Mouse (Mus musculus) limb, embryonic 12.5 days (tissue): ENCODE results near the gene Map3k11. TPM values are rescaled to one million over a fixed set of nuclear protein-coding genes. Genes with fewer than 3 reads are reported as not detected.
A peak's percentile ranks its signal among the peaks of the same experiment; 100 is the strongest.

ENCODE experiments used
- ATAC-seq: fragments of 200-750 bp; cut with Nextera tagmentation; 2 replicates; pipeline ENCODE4 v1.8.0; 2017; ENCODE audit warnings: low read depth, moderate TSS enrichment; ENCODE audit not compliant: insufficient number of reproducible peaks, insufficient read depth, low FRiP score, low TSS enrichment
- H3K27ac ChIP-seq: fragments of 300-500 bp; sonication (generic); 2 replicates; pipeline ENCODE4 v1.5.1; 2016; ENCODE audit warnings: mild to moderate bottlenecking, moderate library complexity
- H3K27me3 ChIP-seq: fragments of 300-500 bp; sonication (generic); 2 replicates; pipeline ENCODE4 v1.6.1; 2016; ENCODE audit warnings: mild to moderate bottlenecking, moderate library complexity
- H3K36me3 ChIP-seq: fragments of 300-500 bp; sonication (generic); 2 replicates; pipeline ENCODE4 v1.6.1; 2016; ENCODE audit warnings: mild to moderate bottlenecking, moderate library complexity
- H3K4me1 ChIP-seq: fragments of 300-500 bp; sonication (generic); replicated peaks from 2 replicates; pipeline ENCODE4 v1.6.1; 2016
- H3K4me2 ChIP-seq: fragments of 300-500 bp; sonication (generic); 2 replicates; pipeline ENCODE4 v1.6.1; 2016; ENCODE audit warnings: mild to moderate bottlenecking, moderate library complexity
- H3K4me3 ChIP-seq: fragments of 300-500 bp; sonication (generic); replicated peaks from 2 replicates; pipeline ENCODE4 v1.5.1; 2016; ENCODE audit warnings: mild to moderate bottlenecking
- H3K9ac ChIP-seq: fragments of 300-500 bp; sonication (generic); replicated peaks from 2 replicates; pipeline ENCODE4 v1.6.1; 2016; ENCODE audit warnings: mild to moderate bottlenecking, moderate library complexity
- H3K9me3 ChIP-seq: fragments of 300-500 bp; sonication (generic); 2 replicates; pipeline ENCODE4 v1.6.1; 2016; ENCODE audit warnings: mild to moderate bottlenecking, moderate library complexity
- WGBS: fragments of 180-500 bp; shearing (Covaris S2); methylation state at CpG from one replicate; pipeline ENCODE4 v1.1.7; 2016; 5-methylcytosine and 5-hydroxymethylcytosine counted together
- polyA plus RNA-seq: library from polyadenylated mRNA; unstranded; fragments of >200 nt; fragmentation: Nextera tagmentation; extraction: Ambion mirVana; gene quantifications from 2 replicates; pipeline ENCODE4 v1.2.1, GENCODE M21; 2016

Gene Map3k11
- polyA plus RNA-seq, 1 experiment from 2014 or later = 19.6 TPM

DNA sequence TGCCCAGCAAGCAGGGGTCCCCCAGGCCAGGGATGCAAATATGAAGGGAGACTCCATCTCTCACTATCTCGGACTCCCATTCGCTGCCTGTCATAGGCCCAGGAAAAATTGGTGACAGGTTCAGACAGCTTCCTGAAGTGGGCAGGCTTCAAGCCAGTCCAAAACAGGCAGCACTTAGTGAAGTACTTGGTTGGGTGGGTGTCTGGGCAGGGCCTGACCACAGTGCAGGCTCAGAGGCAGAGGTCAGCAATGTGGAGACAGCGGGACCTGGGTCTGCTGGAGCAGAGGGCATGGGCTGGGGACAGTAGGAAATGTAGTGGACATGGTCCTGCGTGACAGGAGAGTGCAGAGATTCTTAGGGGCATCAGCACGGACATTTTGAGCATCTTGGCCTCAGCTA is 3.1 kb downstream of the Map3k11 start:
- no peak for ATAC-seq
- H3K4me2 ChIP-seq = peak overlapping the region; percentile 95
- H3K4me3 ChIP-seq = peak overlapping the region; percentile 93
- H3K9me3 ChIP-seq = no peaks in the 10 kb centered on the region
- peak overlapping the region; percentile 78 for H3K27ac ChIP-seq
- 93% methylated on average over 5 of the region's 5 CpGs for WGBS
- peaks cover 55% of the 10 kb centered on the region for H3K4me1 ChIP-seq
- 0 out of 2 replicates have a peak, but pooled peaks cover 3% of the 10 kb centered on the region for H3K27me3 ChIP-seq
- H3K36me3 ChIP-seq = peaks cover 66% of the 10 kb centered on the region
- H3K9ac ChIP-seq = peak overlapping the region; percentile 94

DNA sequence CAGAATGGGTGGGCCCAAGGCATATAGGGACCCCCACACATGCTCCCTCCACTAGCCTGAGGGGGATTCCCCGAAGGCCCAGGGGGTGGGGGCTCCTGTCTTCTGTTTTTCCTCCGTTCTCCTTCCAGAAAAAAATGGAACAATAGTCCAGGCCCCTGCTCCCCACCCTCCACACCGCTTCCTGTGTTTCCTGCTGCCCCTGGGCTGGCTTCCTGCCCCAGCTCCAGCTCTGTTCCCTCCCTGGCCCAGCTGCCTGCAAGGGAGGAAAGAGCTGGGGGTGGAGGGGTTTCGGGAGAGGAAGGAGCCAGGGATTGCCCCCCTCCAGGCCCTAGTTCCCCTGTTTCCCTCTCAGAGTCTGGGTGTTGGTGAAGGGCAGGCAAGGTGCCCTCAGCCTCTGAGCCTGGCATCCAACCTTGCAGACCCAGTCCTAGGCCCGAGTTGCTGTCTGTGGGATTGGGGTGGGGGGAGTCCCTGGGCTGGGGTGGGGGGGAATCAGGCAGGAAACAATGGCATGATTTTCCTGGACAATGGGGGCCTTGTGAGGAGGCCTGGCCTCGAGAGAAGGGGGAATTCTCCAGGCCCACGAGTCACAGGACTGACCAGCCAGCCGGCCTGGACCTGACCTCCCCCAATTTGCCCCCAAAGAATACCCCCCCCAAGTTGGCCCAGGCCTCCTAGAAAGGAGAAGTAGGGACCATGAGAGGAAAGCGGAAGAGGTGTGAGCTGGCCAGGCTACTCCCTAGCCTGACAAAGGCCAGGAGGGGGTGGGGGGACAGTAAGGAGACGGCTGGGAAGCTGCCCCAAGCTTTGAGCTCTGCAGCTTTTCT is 3.8 kb downstream of the Map3k11 start:
- Histone ChIP-seq H3K9ac (peak overlapping the region; percentile 94), H3K36me3 (peaks cover 69% of the 10 kb centered on the region), H3K4me1 (peaks cover 52% of the 10 kb centered on the region), H3K27ac (peak overlapping the region; percentile 78), H3K4me3 (peak overlapping the region; percentile 93), H3K9me3 (no peaks in the 10 kb centered on the region), H3K4me2 (peak overlapping the region; percentile 95), H3K27me3 (0 out of 2 replicates have a peak, but pooled peaks cover 3% of the 10 kb centered on the region)
- ATAC-seq = no peak
- 81% methylated on average over 10 of the region's 10 CpGs for WGBS

DNA sequence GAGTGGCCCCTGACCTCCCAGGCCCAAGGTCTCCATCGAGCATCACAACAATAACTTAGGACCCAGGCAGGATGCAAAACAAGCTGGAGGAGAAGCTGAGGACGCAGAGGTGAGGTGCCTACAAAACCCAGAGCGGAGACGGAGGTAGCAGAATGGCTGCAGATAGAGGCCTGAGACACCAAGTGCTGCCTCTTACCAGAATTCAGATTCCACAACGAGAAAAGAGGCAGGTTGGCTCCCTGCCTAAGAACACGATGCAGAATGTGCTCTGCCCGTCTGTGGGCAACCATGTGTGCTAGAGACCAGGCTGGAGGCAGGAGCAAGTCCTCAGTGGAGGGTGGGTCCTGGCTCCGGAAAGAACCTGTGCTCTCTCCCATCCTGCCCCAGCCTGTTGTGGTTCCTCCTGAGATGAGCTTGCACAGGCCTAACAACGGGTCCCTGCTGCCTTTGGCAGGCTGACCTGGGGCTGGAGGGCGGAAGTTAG is 4.4 kb downstream of the Map3k11 start:
- WGBS = 84% methylated on average over 10 of the region's 10 CpGs
- 0 out of 2 replicates have a peak, but pooled peaks cover 3% of the 10 kb centered on the region for H3K27me3 ChIP-seq
- H3K9ac ChIP-seq = peak overlapping the region; percentile 94; the same call in 1 of the 2 replicates
- peak overlapping the region; percentile 93 for H3K4me3 ChIP-seq
- H3K27ac ChIP-seq = peak overlapping the region; percentile 78
- peak overlapping the region; percentile 95 for H3K4me2 ChIP-seq
- H3K36me3 ChIP-seq = peaks cover 75% of the 10 kb centered on the region
- peaks cover 46% of the 10 kb centered on the region for H3K4me1 ChIP-seq
- ATAC-seq = no peak
- H3K9me3 ChIP-seq = no peaks in the 10 kb centered on the region

- H3K9me3 ChIP-seq = no peaks in the 10 kb centered on the region
- H3K4me3 ChIP-seq = 0 out of 2 replicates have a peak overlapping the region, but pooled peaks have one; percentile 93
- no peak overlapping the region for H3K4me2 ChIP-seq
- no peak overlapping the region for H3K27ac ChIP-seq
- ATAC-seq = no peak
- WGBS = 88% methylated on average over 6 of the region's 6 CpGs
- H3K27me3 ChIP-seq = 0 out of 2 replicates have a peak, but pooled peaks cover 3% of the 10 kb centered on the region
- H3K36me3 ChIP-seq = peaks cover 84% of the 10 kb centered on the region
- H3K9ac ChIP-seq = no peak overlapping the region; the same call in 1 of the 2 replicates
- H3K4me1 ChIP-seq = peaks cover 46% of the 10 kb centered on the region
Measured at GRCm38 (mm10) chr19:5693801-5694200, 5.3 kb downstream of the Map3k11 start.

DNA sequence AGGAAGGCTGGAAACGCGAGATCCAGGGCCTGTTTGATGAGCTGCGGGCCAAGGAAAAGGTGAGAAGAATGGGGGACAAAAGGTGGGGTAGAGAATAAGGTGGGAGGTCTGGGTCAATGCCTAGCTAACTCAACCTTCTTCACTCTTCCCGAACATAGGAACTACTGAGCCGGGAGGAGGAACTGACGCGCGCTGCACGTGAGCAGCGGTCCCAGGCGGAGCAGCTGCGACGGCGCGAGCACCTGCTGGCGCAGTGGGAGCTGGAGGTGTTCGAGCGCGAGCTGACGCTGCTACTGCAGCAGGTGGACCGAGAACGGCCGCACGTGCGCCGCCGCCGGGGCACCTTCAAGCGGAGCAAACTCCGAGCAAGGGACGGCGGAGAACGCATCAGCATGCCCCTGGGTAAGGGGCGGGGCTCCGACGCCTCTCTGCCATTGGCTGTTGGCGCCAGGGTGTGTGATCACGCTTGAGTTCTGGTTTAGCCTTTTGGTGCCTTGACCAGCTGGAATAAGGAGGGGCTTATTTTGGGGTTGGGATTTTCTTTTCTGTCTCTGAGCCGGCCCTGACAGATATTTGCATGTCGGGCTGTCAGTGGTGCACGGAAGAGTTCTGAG is 7.4 kb downstream of the Map3k11 start:
- Histone ChIP-seq H3K4me1 (peaks cover 35% of the 10 kb centered on the region), H3K36me3 (peaks cover 100% of the 10 kb centered on the region), H3K27ac (no peak overlapping the region), H3K4me3 (no peak overlapping the region), H3K4me2 (peak overlapping the region; percentile 48), H3K27me3 (0 out of 2 replicates have a peak, but pooled peaks cover 3% of the 10 kb centered on the region), H3K9me3 (no peaks in the 10 kb centered on the region), H3K9ac (no peak overlapping the region)
- WGBS = 13% methylated on average over 41 of the region's 41 CpGs
- ATAC-seq = 0 out of 2 replicates have a peak, but pooled peaks have one; percentile 21

- Histone ChIP-seq H3K36me3 (peaks cover 81% of the 10 kb centered on the region), H3K27ac (0 out of 2 replicates have a peak within 1 kb of the TSS, but pooled peaks have one; percentile 51), H3K9me3 (no peaks in the 10 kb centered on the region), H3K4me3 (no peak within 1 kb of the TSS), H3K27me3 (no peaks in the 10 kb centered on the region), H3K4me1 (peaks cover 5% of the 10 kb centered on the region), H3K9ac (no peak within 1 kb of the TSS), H3K4me2 (no peak within 1 kb of the TSS)
- ATAC-seq = no peak
- WGBS = 68% methylated on average over 17 of the region's 17 CpGs
Measured at GRCm38 (mm10) chr19:5704163-5704800, 15.7 kb downstream of the Map3k11 start, which contains the start of gene Kcnk7. TSS of gene Kcnk7 (plus strand) at chr19:5704367.

DNA sequence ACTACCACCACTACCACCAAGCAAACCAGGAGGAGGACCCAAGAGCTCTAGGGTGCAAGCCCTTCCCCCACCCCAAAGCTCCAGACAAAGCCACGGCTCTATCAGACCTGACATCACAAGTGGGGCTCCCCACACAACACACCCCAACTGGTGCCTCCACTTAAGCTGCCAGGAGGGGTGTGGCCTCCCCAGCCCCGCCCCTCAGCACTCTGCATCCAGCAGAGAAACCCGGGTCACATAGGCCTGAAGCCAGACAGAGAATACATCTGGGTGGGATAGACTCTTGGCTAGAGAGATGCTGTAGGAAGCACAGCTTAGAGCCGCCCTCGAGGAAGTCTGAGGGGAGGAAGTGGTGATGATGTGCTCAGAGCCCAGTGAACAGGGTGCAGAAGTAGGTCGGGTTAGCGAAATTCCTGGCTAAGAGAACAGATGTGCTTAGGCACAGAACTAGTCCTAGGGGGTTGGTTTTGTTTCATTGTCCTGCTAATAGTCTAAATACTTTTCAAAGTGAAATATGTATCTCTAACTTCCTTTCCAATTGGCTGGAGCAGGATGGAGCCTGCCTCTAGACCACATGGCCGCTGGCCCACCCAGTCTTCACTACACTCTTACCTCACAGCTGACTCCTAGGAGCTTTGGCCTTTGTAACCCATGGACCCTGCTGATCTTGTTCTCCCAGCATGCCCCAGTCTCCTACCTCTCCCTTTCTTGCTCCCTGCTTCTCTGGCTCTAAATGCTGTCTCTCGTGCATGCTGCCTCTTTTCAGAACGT is 16.4 kb downstream of the Map3k11 start:
- H3K4me2 ChIP-seq = no peak overlapping the region
- 0 out of 2 replicates have a peak overlapping the region, but pooled peaks have one; percentile 24 for H3K9ac ChIP-seq
- no peak for ATAC-seq
- no peak overlapping the region for H3K4me3 ChIP-seq
- peaks cover 5% of the 10 kb centered on the region for H3K4me1 ChIP-seq
- 46% methylated on average over 10 of the region's 10 CpGs for WGBS
- no peaks in the 10 kb centered on the region for H3K27me3 ChIP-seq
- peaks cover 80% of the 10 kb centered on the region for H3K36me3 ChIP-seq
- H3K27ac ChIP-seq = 0 out of 2 replicates have a peak overlapping the region, but pooled peaks have one; percentile 51
- H3K9me3 ChIP-seq = no peaks in the 10 kb centered on the region

DNA sequence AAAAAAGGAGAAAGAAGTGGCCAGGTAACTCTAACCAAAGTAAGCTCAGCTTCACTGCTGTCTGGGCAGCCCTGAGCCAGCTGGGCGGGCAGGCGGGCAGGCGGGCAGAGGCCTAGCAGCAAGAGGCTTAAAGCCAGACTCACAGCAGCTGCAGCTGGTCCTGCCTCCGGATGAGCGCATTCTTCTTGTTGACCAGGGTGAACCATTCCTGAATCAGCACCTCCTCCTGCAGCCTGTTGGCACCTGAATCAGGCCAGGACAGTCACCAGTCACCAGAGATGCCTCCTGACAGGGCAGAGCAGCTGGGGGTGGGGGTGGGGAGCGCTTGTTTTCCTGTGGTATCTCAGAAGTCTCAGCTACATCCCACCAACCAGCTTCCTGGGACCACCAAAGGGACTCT is 21.5 kb downstream of the Map3k11 start:
- Histone ChIP-seq H3K36me3 (peaks cover 77% of the 10 kb centered on the region), H3K27ac (no peak overlapping the region), H3K4me3 (no peak overlapping the region), H3K27me3 (no peaks in the 10 kb centered on the region), H3K4me2 (no peak overlapping the region), H3K9ac (no peak overlapping the region), H3K9me3 (no peaks in the 10 kb centered on the region), H3K4me1 (peaks cover 15% of the 10 kb centered on the region)
- 96% methylated on average over 6 of the region's 6 CpGs for WGBS
- ATAC-seq = no peak

GRCm38 (mm10) chr19:5710581-5710980 is 22.0 kb downstream of the Map3k11 start:
- Histone ChIP-seq H3K36me3 (peaks cover 82% of the 10 kb centered on the region), H3K4me2 (no peak overlapping the region), H3K9me3 (no peaks in the 10 kb centered on the region), H3K27ac (no peak overlapping the region), H3K9ac (no peak overlapping the region), H3K27me3 (no peaks in the 10 kb centered on the region), H3K4me3 (no peak overlapping the region), H3K4me1 (peaks cover 20% of the 10 kb centered on the region)
- no peak for ATAC-seq
- WGBS = 90% methylated on average over 8 of the region's 8 CpGs

DNA sequence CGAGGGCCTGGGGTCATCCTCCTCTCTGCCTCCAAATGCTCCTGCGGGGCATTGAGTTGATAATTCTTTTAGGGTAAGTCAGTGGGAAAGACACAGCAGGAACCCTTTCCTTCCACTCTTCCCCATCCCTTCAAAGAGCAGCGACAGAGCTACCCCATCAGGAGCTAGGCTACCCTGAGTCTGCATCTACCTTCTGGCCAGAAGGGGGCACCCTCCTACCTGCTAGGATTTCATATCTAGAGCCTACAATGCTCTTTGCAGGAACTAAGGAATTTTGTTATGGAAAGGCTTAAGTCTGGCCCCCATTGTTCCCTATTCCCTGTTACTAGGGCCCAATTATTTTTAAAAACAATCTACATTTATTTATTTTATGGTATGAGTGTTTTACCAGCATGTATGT is 22.7 kb downstream of the Map3k11 start:
- 14% methylated on average over 3 of the region's 3 CpGs for WGBS
- no peak overlapping the region for H3K9ac ChIP-seq
- no peak overlapping the region for H3K4me3 ChIP-seq
- no peaks in the 10 kb centered on the region for H3K9me3 ChIP-seq
- H3K4me2 ChIP-seq = no peak overlapping the region
- peaks cover 85% of the 10 kb centered on the region for H3K36me3 ChIP-seq
- no peak for ATAC-seq
- H3K4me1 ChIP-seq = peaks cover 26% of the 10 kb centered on the region
- no peak overlapping the region for H3K27ac ChIP-seq
- H3K27me3 ChIP-seq = no peaks in the 10 kb centered on the region
